Comparison of ENCODE assay signal across 8 mouse cellular contexts in genomic region chr6:94631051-94631778, GRCm38 (mm10).
DNase-seq lines count a peak whose midpoint lies in the region; ATAC-seq lines count a peak whose summit lies in the region.

No protein-coding gene starts in this region.

- H3K4me1 ChIP-seq in forebrain, embryonic 16.5 days (replicated peaks; ENCODE audit: control insufficient read depth, insufficient read depth, low read length): peaks cover 16% of the 10 kb centered on the region; the same call in 1 of the 2 replicates

- peak; percentile 79 for ATAC-seq in forebrain, embryonic 16.5 days
- no peak for ATAC-seq in activated CD4-positive, CD25-positive, alpha-beta regulatory T cell, adult 4 months

- H3K4me2 ChIP-seq in forebrain, embryonic 16.5 days (ENCODE audit: low read length): no peak overlapping the region

- H3K9ac ChIP-seq in forebrain, embryonic 16.5 days (replicated peaks; ENCODE audit: low read depth, low read length): no peak overlapping the region

- peak; percentile 40 for DNase-seq in embryo, embryonic 10.5 days (ENCODE audit: low spot score)
- no peak for DNase-seq in embryo, embryonic 10 days (ENCODE audit: low spot score)
- DNase-seq in Muller cell, postnatal 12 days (ENCODE audit: inconsistent ontology term): peak; percentile 79
- DNase-seq in lung, postnatal 25 days (ENCODE audit: low spot score): peak; percentile 25
- DNase-seq in natural killer cell, adult 2 months (ENCODE audit: low spot score in 2 of 2): no peak
- no peak for DNase-seq in liver

- H3K27ac ChIP-seq in forebrain, embryonic 16.5 days (ENCODE audit: low read length): peak overlapping the region; percentile 29

- 19% methylated on average over 7 of the region's 7 CpGs for WGBS in forebrain, embryonic 16.5 days

- H3K36me3 ChIP-seq in forebrain, embryonic 16.5 days (ENCODE audit: control insufficient read depth, insufficient read depth): no peaks in the 10 kb centered on the region

- no peak overlapping the region for H3K4me3 ChIP-seq in forebrain, embryonic 16.5 days (replicated peaks; ENCODE audit: low read length)

- no peaks in the 10 kb centered on the region for H3K27me3 ChIP-seq in forebrain, embryonic 16.5 days (replicated peaks; ENCODE audit: control insufficient read depth, insufficient read depth, low read length)

- H3K9me3 ChIP-seq in forebrain, embryonic 16.5 days (ENCODE audit: control insufficient read depth, low read length): no peaks in the 10 kb centered on the region

Comparison
In these comparisons a context has a peak if more than half of its experiments do, and no peak if none do; other contexts are left out.
1. DNase-seq: peak in embryo, embryonic 10.5 days (single experiment), Muller cell, postnatal 12 days (single experiment) and lung, postnatal 25 days (single experiment); none in embryo, embryonic 10 days (single experiment), natural killer cell, adult 2 months (0 of 2) and liver (single experiment).